Mouse (Mus musculus): ENCODE data around the gene Nhsl1.

GRCm38 (mm10) chr10:18482558-18483141 is 163.9 kb downstream of the Nhsl1 start:
- TF ChIP-seq GATA2 (IDR thresholded peaks at IDR 0.05; ENCODE audit: borderline replicate concordance, low read depth, low read length): no peak
- TF ChIP-seq CTCF (IDR thresholded peaks at IDR 0.05; ENCODE audit: low read depth, low read length): no peak
- TF ChIP-seq TAL1 (conservative IDR thresholded peaks at IDR 0.05; ENCODE audit: low read depth, low read length): no peak
